Mouse (Mus musculus) heart, adult 2 months (tissue): ENCODE measurements at regions not wholly inside any gene's neighbourhood (a gene's known extent, or its start where the extent isn't known, plus 50 kb on each side); places are given as distances from the start of the nearest gene placed in this dataset.

ENCODE experiments used
- CTCF ChIP-seq: fragments of 200-600 bp; IDR thresholded peaks from 2 replicates; pipeline ENCODE4 v1.8.1; 2022; ENCODE audit warnings: antibody characterized with exemption, mild to moderate bottlenecking, moderate library complexity
- EP300 ChIP-seq: fragments of 200-500 bp; IDR thresholded peaks from 2 replicates; pipeline ENCODE4 v1.6.1; 2011; ENCODE audit warnings: low read depth, low read length, control low read depth; ENCODE audit not compliant: insufficient read depth
- POLR2A ChIP-seq: fragments of 200-500 bp; IDR thresholded peaks from 2 replicates; pipeline ENCODE4 v1.6.1; 2011; ENCODE audit warnings: mild to moderate bottlenecking, low read depth, low read length, control low read depth; ENCODE audit not compliant: insufficient read depth

DNA sequence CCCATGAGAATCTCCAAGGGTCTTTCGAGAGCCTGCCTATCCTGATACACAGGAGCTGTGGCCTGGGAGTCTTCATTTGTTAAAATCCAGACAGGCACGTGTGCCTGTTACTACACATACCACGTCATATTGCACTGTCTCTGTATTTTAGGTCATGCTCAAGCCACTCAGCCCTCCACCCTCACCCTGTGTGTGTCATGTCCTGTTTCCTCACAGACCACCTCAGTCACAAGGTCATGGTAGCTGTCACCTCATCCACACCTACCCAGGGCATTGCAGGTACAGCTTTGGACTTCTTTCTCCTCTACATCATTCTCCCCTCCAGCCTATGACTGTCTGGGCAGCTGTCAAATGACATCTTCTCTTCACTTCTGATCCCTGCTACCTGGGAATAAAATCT lies 320.9 kb upstream of the Runx1 start:
- TF ChIP-seq CTCF (no peak), POLR2A (no peak), EP300 (no peak)
